In the genomic region with DNA sequence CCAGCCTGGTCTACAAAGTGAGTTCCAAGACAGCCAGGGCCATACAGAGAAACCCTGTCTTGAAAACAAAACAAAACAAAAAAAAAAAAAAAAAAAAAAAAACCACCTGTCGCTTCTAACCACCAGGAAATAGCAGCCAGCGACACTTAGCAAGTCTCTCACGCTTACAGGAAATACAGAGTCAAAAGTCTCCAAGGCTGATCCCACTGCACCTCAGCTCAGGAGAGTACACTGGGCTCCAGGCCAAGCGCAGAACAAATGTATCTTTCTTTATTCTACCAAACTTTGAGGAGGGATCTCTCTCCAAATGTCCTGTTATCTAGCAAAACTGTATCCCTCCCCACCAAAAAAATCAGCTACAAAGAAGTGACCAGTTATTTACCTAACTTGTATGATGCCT, we compare ENCODE assay signal across 12 mouse cellular contexts. TPM values are rescaled to one million over a fixed set of nuclear protein-coding genes. Genes with fewer than 3 reads are reported as not detected.
DNase-seq lines count a peak whose midpoint lies in the region; ATAC-seq and TF ChIP-seq lines count a peak whose summit lies in the region.
"Had no signal": no experiment of that assay in that cellular context is flagged by ENCODE, and none has a peak within 500 bp of the region (broad histone marks: within the 10 kb centered on the region; RNA-seq: fewer than 3 reads in every experiment).

No protein-coding gene starts in this region.

- no peak overlapping the region for H3K27ac ChIP-seq in forebrain, embryonic 10.5 days
- H3K27ac ChIP-seq in forebrain, embryonic 11.5 days (ENCODE audit: low read depth, low read length) = no peak overlapping the region
- H3K27ac ChIP-seq in midbrain, embryonic 11.5 days (ENCODE audit: low read depth, low read length) = no peak overlapping the region
- no peak overlapping the region for H3K27ac ChIP-seq in midbrain, postnatal 0 days (ENCODE audit: low read depth, low read length)
- H3K27ac ChIP-seq in lung, postnatal 0 days (ENCODE audit: low read length) = no peak overlapping the region
- H3K27ac ChIP-seq: lung, embryonic 15.5 days had no signal

- H3K4me3 ChIP-seq in forebrain, embryonic 10.5 days = peak overlapping the region; percentile 84; the same call in 1 of the 2 replicates
- no peak overlapping the region for H3K4me3 ChIP-seq in forebrain, embryonic 11.5 days (ENCODE audit: low read depth, low read length)
- no peak overlapping the region for H3K4me3 ChIP-seq in midbrain, embryonic 11.5 days (ENCODE audit: low read depth, low read length)
- H3K4me3 ChIP-seq in midbrain, postnatal 0 days (ENCODE audit: low read depth, low read length) = no peak overlapping the region
- no peak overlapping the region for H3K4me3 ChIP-seq in lung, postnatal 0 days (ENCODE audit: low read depth, low read length)
- H3K4me3 ChIP-seq: lung, embryonic 15.5 days had no signal

- no peak for TF ChIP-seq EP300 in lung, postnatal 0 days (IDR thresholded peaks at IDR 0.05)

- DNase-seq in forebrain, embryonic 10.5 days (ENCODE audit: extremely low spot score, low spot score) = no peak
- no peak for DNase-seq in forebrain, embryonic 11.5 days (ENCODE audit: low spot score)
- DNase-seq in midbrain, embryonic 11.5 days (ENCODE audit: low spot score, missing footprints) = peak; percentile 61
- DNase-seq in midbrain, postnatal 0 days (ENCODE audit: low spot score) = no peak
- DNase-seq in induced T-regulatory cell, adult 2 months (ENCODE audit: low read depth) = peak; percentile 78
- DNase-seq in thymus, postnatal 14 days = peak; percentile 58
- DNase-seq in ovary, postnatal 10 days (ENCODE audit: low spot score) = no peak
- no peak for DNase-seq in lung, postnatal 0 days (ENCODE audit: low spot score)
- DNase-seq: adrenal gland, postnatal 10 days; heart, adult 18-20 months; kidney, postnatal 25 days had no signal

- H3K4me1 ChIP-seq in forebrain, embryonic 10.5 days = peaks cover 36% of the 10 kb centered on the region
- H3K4me1 ChIP-seq in forebrain, embryonic 11.5 days (replicated peaks; ENCODE audit: control insufficient read depth, insufficient read depth, low read length) = peaks cover 7% of the 10 kb centered on the region
- H3K4me1 ChIP-seq in midbrain, embryonic 11.5 days (ENCODE audit: control insufficient read depth, insufficient read depth, low read length) = peaks cover 9% of the 10 kb centered on the region
- peaks cover 8% of the 10 kb centered on the region for H3K4me1 ChIP-seq in midbrain, postnatal 0 days (ENCODE audit: insufficient read depth, low read length)
- H3K4me1 ChIP-seq in lung, postnatal 0 days (ENCODE audit: insufficient read depth, low read depth, low read length) = no peaks in the 10 kb centered on the region; the same call in 1 of the 2 replicates

- no peak for TF ChIP-seq CTCF in midbrain, postnatal 0 days (IDR thresholded peaks at IDR 0.05)
- no peak for TF ChIP-seq CTCF in lung, postnatal 0 days (IDR thresholded peaks at IDR 0.05)

- WGBS in forebrain, embryonic 10.5 days = 94% methylated on average over 4 of the region's 4 CpGs
- WGBS in forebrain, embryonic 11.5 days = 82% methylated on average over 4 of the region's 4 CpGs
- WGBS in midbrain, embryonic 11.5 days = 90% methylated on average over 4 of the region's 4 CpGs
- 80% methylated on average over 4 of the region's 4 CpGs for WGBS in midbrain, postnatal 0 days
- 60% methylated on average over 4 of the region's 4 CpGs for WGBS in lung, postnatal 0 days

- H3K9me3 ChIP-seq in forebrain, embryonic 10.5 days = no peaks in the 10 kb centered on the region
- H3K9me3 ChIP-seq in forebrain, embryonic 11.5 days (ENCODE audit: control insufficient read depth, low read length) = no peaks in the 10 kb centered on the region
- no peaks in the 10 kb centered on the region for H3K9me3 ChIP-seq in midbrain, embryonic 11.5 days (ENCODE audit: control insufficient read depth, low read length)
- H3K9me3 ChIP-seq in midbrain, postnatal 0 days (ENCODE audit: low read length) = no peaks in the 10 kb centered on the region
- H3K9me3 ChIP-seq in lung, postnatal 0 days (ENCODE audit: low read length) = no peaks in the 10 kb centered on the region
- H3K9me3 ChIP-seq: lung, embryonic 15.5 days had no signal

- no peak for ATAC-seq in forebrain, embryonic 11.5 days (replicated peaks; ENCODE audit: low FRiP score)
- no peak for ATAC-seq in midbrain, embryonic 11.5 days (ENCODE audit: low FRiP score)
- no peak for ATAC-seq in midbrain, postnatal 0 days (ENCODE audit: low FRiP score)
- ATAC-seq in lung, postnatal 0 days = no peak

- 0 out of 2 replicates have a peak, but pooled peaks cover 5% of the 10 kb centered on the region for H3K27me3 ChIP-seq in forebrain, embryonic 10.5 days (ENCODE audit: poor library complexity, severe bottlenecking)
- H3K27me3 ChIP-seq in forebrain, embryonic 11.5 days (ENCODE audit: control insufficient read depth, insufficient read depth, low read length) = no peaks in the 10 kb centered on the region; the same call in 1 of the 2 replicates
- H3K27me3 ChIP-seq in midbrain, embryonic 11.5 days (ENCODE audit: control insufficient read depth, insufficient read depth, low read length) = no peaks in the 10 kb centered on the region
- H3K27me3 ChIP-seq in midbrain, postnatal 0 days (ENCODE audit: insufficient read depth, low read length) = no peaks in the 10 kb centered on the region
- no peaks in the 10 kb centered on the region for H3K27me3 ChIP-seq in lung, postnatal 0 days (replicated peaks; ENCODE audit: insufficient read depth, low read length)
- H3K27me3 ChIP-seq: lung, embryonic 15.5 days had no signal

- H3K9ac ChIP-seq in forebrain, embryonic 11.5 days (ENCODE audit: low read length) = no peak overlapping the region
- H3K9ac ChIP-seq in midbrain, embryonic 11.5 days (ENCODE audit: low read length) = no peak overlapping the region
- no peak overlapping the region for H3K9ac ChIP-seq in midbrain, postnatal 0 days (replicated peaks; ENCODE audit: low read length, poor library complexity, severe bottlenecking)
- H3K9ac ChIP-seq in lung, postnatal 0 days (replicated peaks; ENCODE audit: low read depth) = no peak overlapping the region
- H3K9ac ChIP-seq: lung, embryonic 15.5 days had no signal

- H3K36me3 ChIP-seq in forebrain, embryonic 10.5 days (replicated peaks) = peaks cover 14% of the 10 kb centered on the region
- H3K36me3 ChIP-seq in forebrain, embryonic 11.5 days (ENCODE audit: control insufficient read depth, insufficient read depth, low read length) = no peaks in the 10 kb centered on the region
- no peaks in the 10 kb centered on the region for H3K36me3 ChIP-seq in midbrain, embryonic 11.5 days (ENCODE audit: control insufficient read depth, insufficient read depth, low read length)
- no peaks in the 10 kb centered on the region for H3K36me3 ChIP-seq in midbrain, postnatal 0 days (ENCODE audit: insufficient read depth, low read length)
- H3K36me3 ChIP-seq in lung, postnatal 0 days (ENCODE audit: insufficient read depth, low read length) = no peaks in the 10 kb centered on the region
- H3K36me3 ChIP-seq: lung, embryonic 15.5 days had no signal

- no peak overlapping the region for H3K4me2 ChIP-seq in forebrain, embryonic 11.5 days (ENCODE audit: low read depth, low read length, severe bottlenecking)
- no peak overlapping the region for H3K4me2 ChIP-seq in midbrain, embryonic 11.5 days
- no peak overlapping the region for H3K4me2 ChIP-seq in midbrain, postnatal 0 days (ENCODE audit: low read depth, low read length, poor library complexity, severe bottlenecking)
- no peak overlapping the region for H3K4me2 ChIP-seq in lung, postnatal 0 days (replicated peaks; ENCODE audit: low read depth, low read length)
- H3K4me2 ChIP-seq: lung, embryonic 15.5 days had no signal

RNA-seq across cellular contexts. Expression of gene Hdhd5, which starts 2.0 kb away (rescaled TPM):
- polyA plus RNA-seq in forebrain, embryonic 10.5 days (2016; fragmentation: Nextera tagmentation; extraction: Ambion mirVana) = 20.2 and 23.6 TPM in 2 replicates
- 15.2 and 18.2 TPM in 2 replicates for polyA plus RNA-seq in forebrain, embryonic 11.5 days (2014; fragmentation: Nextera tagmentation; extraction: Ambion mirVana)
- 12.4 and 15.0 TPM in 2 replicates for polyA plus RNA-seq in midbrain, embryonic 11.5 days (2014; fragmentation: Nextera tagmentation; extraction: Ambion mirVana)
- 35.2 and 39.3 TPM in 2 replicates for total RNA-seq in midbrain, postnatal 0 days (2014; rRNA removed)
- polyA plus RNA-seq in midbrain, postnatal 0 days (2015; fragmentation: Nextera tagmentation; extraction: Ambion mirVana) = 14.0 and 16.6 TPM in 2 replicates
- 10.1 and 10.5 TPM in 2 replicates for polyA plus RNA-seq in lung, postnatal 0 days (2015; fragmentation: Nextera tagmentation; extraction: Ambion mirVana)

RNA-seq across cellular contexts. Expression of gene Tmem121b, which starts 35.5 kb away (rescaled TPM):
- polyA plus RNA-seq in forebrain, embryonic 10.5 days (2016; fragmentation: Nextera tagmentation; extraction: Ambion mirVana) = 0.27 and 0.47 TPM in 2 replicates
- 1.1 and 1.4 TPM in 2 replicates for polyA plus RNA-seq in forebrain, embryonic 11.5 days (2014; fragmentation: Nextera tagmentation; extraction: Ambion mirVana)
- 0.78 and 0.88 TPM in 2 replicates for polyA plus RNA-seq in midbrain, embryonic 11.5 days (2014; fragmentation: Nextera tagmentation; extraction: Ambion mirVana)
- total RNA-seq in midbrain, postnatal 0 days (2014; rRNA removed) = 27.2 and 30.5 TPM in 2 replicates
- 2.5 and 2.7 TPM in 2 replicates for polyA plus RNA-seq in midbrain, postnatal 0 days (2015; fragmentation: Nextera tagmentation; extraction: Ambion mirVana)
- 0.52 and 0.58 TPM in 2 replicates for polyA plus RNA-seq in lung, postnatal 0 days (2015; fragmentation: Nextera tagmentation; extraction: Ambion mirVana)
- total RNA-seq: heart, adult 18-20 months had no signal

Comparison
In these comparisons a context has a peak if more than half of its experiments do, and no peak if none do; other contexts are left out.
1. DNase-seq: peak in midbrain, embryonic 11.5 days (single experiment), induced T-regulatory cell, adult 2 months (single experiment) and thymus, postnatal 14 days (single experiment); none in forebrain, embryonic 10.5 days (single experiment), forebrain, embryonic 11.5 days (single experiment), midbrain, postnatal 0 days (single experiment), ovary, postnatal 10 days (single experiment) and lung, postnatal 0 days (single experiment).